Mouse (Mus musculus): ENCODE results near the gene Ppp4r1.

GRCm38 (mm10) chr17:65757150-65757549 is 25.2 kb upstream of the Ppp4r1 start:
- TF ChIP-seq POLR2A (IDR thresholded peaks at IDR 0.05; ENCODE audit: borderline replicate concordance, extremely low read depth, insufficient read depth, insufficient read length, poor library complexity, severe bottlenecking), result no peak
- TF ChIP-seq CTCF (IDR thresholded peaks at IDR 0.05; ENCODE audit: borderline replicate concordance, extremely low read depth, insufficient read depth, insufficient read length), result no peak

Measured in brain, embryonic 14.5 days (tissue).